Mouse (Mus musculus): Measurements from ENCODE around the gene Pdcd2l. TPM values are rescaled to one million over a fixed set of nuclear protein-coding genes. Genes with fewer than 3 reads are reported as not detected.
A peak's percentile ranks its signal among the peaks of the same experiment; 100 is the strongest.
"Not testable (repeated sequence)": the region's sequence is repeated elsewhere in the genome, so short reads cannot be mapped to it uniquely, and the experiment has no call there.

The Pdcd2l gene
- total RNA-seq, 2 experiments from 2014 or later, result 23.5 to 28.9 TPM

GRCm38 (mm10) chr7:34214644-34215043 is 18.2 kb upstream of the Pdcd2l start:
- DNase-seq (ENCODE audit: low spot score in 2 of 2), result no peak

- DNase-seq (ENCODE audit: low spot score in 2 of 2), result no peak
These were observed 16.8 kb upstream of the Pdcd2l start for GRCm38 (mm10) chr7:34213281-34213680.

GRCm38 (mm10) chr7:34208027-34208745 is 11.7 kb upstream of the Pdcd2l start:
- DNase-seq (ENCODE audit: low spot score in 2 of 2), result no peak

- DNase-seq (ENCODE audit: low spot score in 2 of 2), result no peak
These were observed 9.9 kb upstream of the Pdcd2l start for GRCm38 (mm10) chr7:34206331-34206730.

GRCm38 (mm10) chr7:34202147-34202546 is 5.7 kb upstream of the Pdcd2l start:
- DNase-seq (ENCODE audit: low spot score in 2 of 2), result not testable (repeated sequence)

- no peak for DNase-seq (ENCODE audit: low spot score in 2 of 2)
These were observed 4.4 kb upstream of the Pdcd2l start for GRCm38 (mm10) chr7:34200829-34201228.

GRCm38 (mm10) chr7:34198346-34198745 is 1.9 kb upstream of the Pdcd2l start:
- peak in 1 of 2 experiments; percentile 42 for DNase-seq (ENCODE audit: low spot score in 2 of 2)

GRCm38 (mm10) chr7:34195632-34196031 is 829 bp downstream of the Pdcd2l start:
- no peak for DNase-seq (ENCODE audit: low spot score in 2 of 2)

GRCm38 (mm10) chr7:34192825-34193224 is 3.6 kb downstream of the Pdcd2l start:
- no peak for DNase-seq (ENCODE audit: low spot score in 2 of 2)

- DNase-seq (ENCODE audit: low spot score in 2 of 2), result no peak
These were observed 7.0 kb downstream of the Pdcd2l start for GRCm38 (mm10) chr7:34189376-34189989.

- no peak for DNase-seq (ENCODE audit: low spot score in 2 of 2)
These were observed 12.7 kb downstream of the Pdcd2l start for GRCm38 (mm10) chr7:34183794-34184193.

GRCm38 (mm10) chr7:34183356-34183755 is 13.1 kb downstream of the Pdcd2l start:
- DNase-seq (ENCODE audit: low spot score in 2 of 2), result no peak

- DNase-seq (ENCODE audit: low spot score in 2 of 2), result not testable (repeated sequence)
These were observed 20.2 kb downstream of the Pdcd2l start for GRCm38 (mm10) chr7:34176241-34176640.

GRCm38 (mm10) chr7:34172251-34172650 is 24.2 kb downstream of the Pdcd2l start:
- no peak for DNase-seq (ENCODE audit: low spot score in 2 of 2)

- DNase-seq (ENCODE audit: low spot score in 2 of 2), result no peak
These were observed 27.0 kb downstream of the Pdcd2l start, which contains the start of gene Uba2 for GRCm38 (mm10) chr7:34169454-34169853. Gene Uba2 (minus strand): TSS chr7:34169599.

- DNase-seq (ENCODE audit: low spot score in 2 of 2), result peak; percentile 95 to 96
These were observed 27.8 kb downstream of the Pdcd2l start for GRCm38 (mm10) chr7:34168470-34169251.

- DNase-seq (ENCODE audit: low spot score in 2 of 2), result peak in 1 of 2 experiments; percentile 21
These were observed 28.5 kb downstream of the Pdcd2l start for GRCm38 (mm10) chr7:34167766-34168469.

- no peak for DNase-seq (ENCODE audit: low spot score in 2 of 2)
These were observed 29.6 kb downstream of the Pdcd2l start for GRCm38 (mm10) chr7:34166850-34167249.

- no peak for DNase-seq (ENCODE audit: low spot score in 2 of 2)
These were observed 30.5 kb downstream of the Pdcd2l start for GRCm38 (mm10) chr7:34165999-34166398.

- no peak for DNase-seq (ENCODE audit: low spot score in 2 of 2)
These were observed 31.8 kb downstream of the Pdcd2l start for GRCm38 (mm10) chr7:34164671-34165070.

- no peak for DNase-seq (ENCODE audit: low spot score in 2 of 2)
These were observed 37.3 kb downstream of the Pdcd2l start for GRCm38 (mm10) chr7:34159167-34159566.
